Mouse (Mus musculus): ENCODE measurements around the gene Def8. TPM values are rescaled to one million over a fixed set of nuclear protein-coding genes. Genes with fewer than 3 reads are reported as not detected.

The Def8 gene
- 10 to 100 TPM; 37.8 to 38.2 TPM for total RNA-seq (2021)
- long read RNA-seq, experiment 1, transcript Def8-202 (12 exons, 3,127 nt): major isoform, 10 of 20 reads
- long read RNA-seq, experiment 1, partial matches to known transcripts: 9 of 20 reads
- long read RNA-seq, experiment 1, other reads (novel, unspliced or antisense): 1 of 20 reads
- long read RNA-seq, experiment 2, transcript Def8-202 (12 exons, 3,127 nt): major isoform, 25 of 31 reads
- long read RNA-seq, experiment 2, partial matches to known transcripts: 4 of 31 reads
- long read RNA-seq, experiment 2, other reads (novel, unspliced or antisense): 2 of 31 reads

DNA sequence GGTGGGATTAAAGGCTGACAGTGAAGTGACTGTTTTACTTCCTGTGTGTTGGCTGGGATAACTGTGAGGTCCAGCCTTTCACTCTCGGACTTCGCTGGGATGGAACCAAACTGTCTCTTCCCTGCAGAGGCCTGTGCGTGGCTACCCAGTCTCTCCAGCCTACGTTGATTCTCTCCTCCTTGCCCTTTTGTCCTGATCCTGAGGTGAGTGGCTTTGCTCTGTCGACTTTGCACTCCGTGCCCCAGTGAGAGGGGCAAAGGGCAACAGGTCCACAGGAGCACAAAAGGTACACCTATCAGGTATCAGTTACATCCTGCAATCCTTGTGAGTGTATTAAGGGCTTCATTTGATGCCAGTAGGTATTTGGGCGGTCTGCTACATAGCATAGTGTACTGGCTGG, at the start of gene Def8:
Def8 (plus strand) TSS at position 87 of the 400 bp plus-strand sequence.
- no peak for DNase-seq

DNA sequence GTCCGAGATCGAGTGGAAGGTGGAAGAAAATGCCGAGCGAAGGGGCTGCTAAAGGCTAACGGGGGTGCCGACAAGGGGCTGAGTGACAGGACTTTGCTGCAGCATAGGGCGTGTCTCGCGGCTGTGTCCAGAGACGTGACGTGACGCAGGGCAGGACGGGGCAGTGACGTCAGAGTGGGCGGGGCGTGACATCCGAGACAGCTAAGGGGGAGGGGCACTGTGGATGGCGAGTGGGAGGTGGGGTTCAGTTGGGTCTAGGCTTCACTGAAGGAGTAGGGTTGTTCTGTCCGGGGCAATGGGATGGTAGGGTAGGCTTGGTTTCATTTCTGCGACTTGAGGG, 49.1 kb upstream of the Def8 start:
- DNase-seq: peak; percentile 91

DNA sequence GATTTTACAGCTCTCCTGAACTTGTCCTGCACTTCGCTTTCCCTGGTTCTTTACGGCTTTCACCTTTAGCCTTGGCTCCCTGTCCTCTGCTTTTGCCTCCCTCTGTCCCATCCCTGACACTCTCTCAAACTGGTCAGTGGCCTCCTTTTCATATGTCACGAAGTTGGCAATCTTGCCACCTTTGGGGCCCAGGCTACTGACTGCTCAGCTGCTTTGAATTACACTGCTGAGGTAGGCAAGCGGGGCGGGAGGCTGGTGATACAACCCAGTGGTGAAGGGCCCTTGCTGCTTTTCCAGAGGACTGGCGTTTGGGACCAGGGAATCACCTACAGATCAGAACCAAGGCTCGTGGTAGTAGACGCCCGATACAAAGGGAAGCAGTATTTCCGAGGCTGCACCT, 47.6 kb upstream of the Def8 start:
- peak; percentile 36 for DNase-seq

DNA sequence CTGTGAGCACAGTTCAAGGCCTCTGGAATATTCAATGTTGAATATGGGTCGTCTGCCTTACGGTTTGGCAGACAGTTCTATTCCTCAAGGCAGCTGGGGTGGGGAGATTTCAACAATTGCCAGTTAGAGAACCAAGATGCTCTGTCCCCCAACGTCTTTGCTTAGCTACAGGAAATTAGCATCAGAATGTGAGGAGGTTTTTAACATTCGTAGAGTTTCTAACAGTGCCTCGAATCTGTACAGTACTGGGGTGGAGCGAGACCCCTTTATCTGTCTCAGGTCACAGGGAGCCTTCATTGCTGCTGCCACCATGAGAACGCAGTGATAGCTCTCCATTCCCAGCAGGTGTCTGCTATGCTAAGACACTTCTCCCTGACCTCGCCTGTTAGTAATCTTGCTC, 47.2 kb upstream of the Def8 start:
- DNase-seq: no peak

DNA sequence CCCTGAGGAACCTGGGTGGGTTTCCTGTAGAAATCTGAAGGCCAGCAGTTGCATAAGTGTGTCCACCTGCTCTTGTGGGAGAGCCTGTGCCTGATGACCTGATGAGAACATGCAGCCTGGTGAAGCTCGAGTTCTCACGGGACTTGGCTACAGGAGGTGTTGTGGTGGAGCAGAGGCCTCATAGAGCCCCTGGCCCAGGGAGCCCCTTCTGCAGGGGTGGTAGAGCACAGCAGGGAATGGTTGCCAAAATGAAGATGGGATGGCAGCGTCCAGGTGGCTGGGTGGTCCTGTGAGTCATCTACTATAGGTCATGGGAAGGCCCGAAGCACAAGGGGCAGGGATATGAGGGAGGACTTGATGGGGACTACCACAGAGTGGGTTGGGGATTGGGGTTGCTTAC, 41.6 kb upstream of the Def8 start:
- DNase-seq: no peak

DNA sequence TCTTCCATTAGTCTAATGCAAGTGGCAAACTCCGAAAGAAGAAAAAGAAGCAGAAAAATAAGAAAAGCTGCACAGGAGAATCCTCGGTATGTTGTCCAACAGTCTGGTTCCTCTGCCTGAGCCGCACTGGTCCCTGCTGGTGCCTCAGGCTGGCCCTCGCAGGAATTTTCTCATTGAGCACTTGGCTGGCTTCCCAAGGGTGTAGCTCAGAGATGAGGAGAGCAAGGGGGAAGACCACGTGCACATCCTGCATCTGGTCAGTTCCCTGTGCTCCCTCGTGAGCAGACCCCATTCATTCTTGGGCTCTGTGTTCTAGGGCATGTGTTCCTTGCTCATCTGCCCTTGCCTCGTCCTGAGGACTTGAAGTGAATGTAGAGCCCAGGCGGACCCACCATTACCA, 40.8 kb upstream of the Def8 start:
- no peak for DNase-seq

DNA sequence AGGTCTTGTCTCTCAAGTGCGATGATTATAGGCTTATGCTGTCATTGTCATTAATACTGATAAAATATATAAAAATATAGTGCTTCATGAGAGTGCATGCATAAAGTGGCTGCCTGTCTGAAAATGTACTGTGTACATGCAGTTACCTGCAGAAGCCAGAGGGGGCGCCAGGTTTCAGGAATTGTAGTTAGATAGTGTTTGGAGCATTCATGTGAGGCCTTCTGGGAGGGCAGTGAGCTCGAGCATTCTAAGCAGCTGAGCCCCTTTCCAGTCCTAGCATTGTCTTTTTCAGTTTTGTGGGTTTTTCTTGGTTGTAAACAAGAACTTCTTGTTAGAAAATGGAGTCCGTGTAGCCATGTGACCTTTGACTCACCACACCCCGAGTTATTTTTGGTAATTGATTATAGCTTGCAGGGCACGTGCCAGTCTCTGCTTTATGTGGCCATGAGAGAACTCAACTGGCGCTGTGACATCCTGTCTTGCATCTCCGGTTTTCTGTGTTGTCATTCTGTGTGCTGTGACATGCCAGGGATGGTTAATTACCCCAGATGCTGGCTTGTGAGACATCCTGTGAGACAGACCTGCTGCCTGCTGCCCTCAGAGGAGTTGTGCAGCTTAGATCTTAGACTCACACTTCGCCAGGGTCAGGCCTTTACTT, 38.3 kb upstream of the Def8 start:
- DNase-seq: no peak

DNA sequence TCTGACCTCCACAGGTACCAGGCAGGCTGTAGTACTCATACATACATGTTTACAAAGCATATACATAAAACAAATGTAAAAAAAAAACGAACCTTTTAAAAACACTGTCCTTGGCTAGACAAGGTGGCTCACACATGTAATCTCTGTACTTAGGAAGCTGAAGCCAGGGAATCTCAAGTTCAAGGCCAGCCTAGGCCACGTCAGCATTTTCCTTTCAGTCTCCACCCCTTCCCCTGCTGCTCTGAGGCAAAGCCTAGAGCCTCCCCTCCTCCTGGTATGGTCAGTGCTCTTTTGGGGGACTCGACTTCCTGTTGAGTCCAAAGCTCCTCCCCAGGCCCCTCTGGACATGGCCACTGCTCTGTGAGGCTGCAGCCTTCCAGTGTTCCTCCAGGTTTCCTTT, 36.3 kb upstream of the Def8 start:
- DNase-seq: no peak

DNA sequence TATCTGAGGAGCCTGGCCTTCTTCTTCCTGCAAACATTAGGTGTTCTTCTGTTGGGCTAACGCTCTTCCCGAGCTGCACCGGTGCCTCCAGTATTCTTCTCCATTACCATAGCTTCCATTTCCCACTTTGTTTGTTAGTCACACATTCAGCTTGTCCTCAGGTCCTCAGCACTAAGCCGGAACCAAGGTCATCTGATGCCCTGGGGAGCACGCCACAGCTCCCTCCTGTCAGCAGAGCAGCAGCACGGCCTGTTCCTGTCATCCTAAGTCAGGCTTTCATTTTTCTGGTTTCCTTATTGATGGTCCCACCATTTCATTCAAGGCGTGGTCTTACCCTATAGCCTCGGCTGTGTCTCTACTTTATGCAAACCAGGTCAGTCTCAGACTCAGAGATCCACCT, 35.5 kb upstream of the Def8 start:
- no peak for DNase-seq

DNA sequence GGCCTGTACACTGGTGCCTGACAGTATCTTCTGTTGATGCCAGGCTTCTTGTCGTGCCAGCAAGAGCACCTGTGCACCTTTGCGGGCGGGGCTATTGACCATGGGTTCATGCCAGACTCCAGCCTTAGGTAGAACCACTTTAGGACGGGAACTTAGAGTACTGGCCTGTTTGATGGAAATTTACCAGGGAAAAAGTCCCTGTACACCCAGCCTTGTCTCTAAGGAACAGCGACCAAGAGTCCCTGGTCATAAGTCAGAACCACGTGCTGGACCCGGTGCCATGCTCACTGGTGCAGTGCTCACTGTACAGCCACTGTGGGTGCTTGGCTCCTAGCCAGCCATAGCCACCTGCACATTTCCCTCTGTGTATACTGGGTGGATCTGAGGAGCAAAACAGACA, 34.3 kb upstream of the Def8 start:
- DNase-seq: no peak

DNA sequence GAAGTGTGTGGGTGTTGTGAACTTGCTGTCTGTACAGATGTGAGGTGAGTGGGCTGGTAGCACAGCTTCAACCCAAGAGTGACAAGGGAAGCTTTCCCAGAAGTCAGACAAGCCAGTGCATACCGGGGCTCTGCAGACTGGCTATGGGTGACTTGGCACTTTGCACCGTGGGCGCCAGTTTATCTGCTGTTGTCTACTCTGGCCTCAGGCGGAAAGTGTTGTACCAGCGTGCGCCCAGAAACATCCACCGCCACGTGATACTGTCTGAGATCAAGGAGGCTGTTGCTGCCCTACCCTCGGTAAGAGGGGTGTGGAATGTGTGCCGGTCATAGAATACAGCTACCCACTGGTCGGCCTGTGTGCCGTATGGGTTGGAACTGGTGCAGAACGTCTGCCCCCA, 25.0 kb upstream of the Def8 start:
- no peak for DNase-seq

DNA sequence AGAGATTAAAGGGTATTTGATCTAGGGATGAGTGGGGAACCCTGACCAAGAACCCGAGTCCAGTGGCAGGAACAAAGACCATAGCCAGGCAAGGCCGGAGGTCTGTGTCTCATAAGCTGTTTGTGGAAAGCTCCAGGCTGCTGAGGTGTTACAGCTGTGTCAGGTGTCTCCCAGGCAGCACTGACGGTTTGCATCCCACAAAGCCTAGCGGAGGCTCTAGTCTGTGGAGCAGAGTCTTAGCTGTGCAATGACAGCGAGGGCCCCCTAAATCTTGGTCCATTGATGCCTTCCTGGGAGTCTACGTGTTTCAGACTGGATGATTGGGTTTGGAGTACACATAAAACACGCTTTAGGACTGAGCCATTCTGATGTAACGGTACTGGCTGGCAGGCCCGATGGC, 21.4 kb upstream of the Def8 start:
- DNase-seq: no peak

DNA sequence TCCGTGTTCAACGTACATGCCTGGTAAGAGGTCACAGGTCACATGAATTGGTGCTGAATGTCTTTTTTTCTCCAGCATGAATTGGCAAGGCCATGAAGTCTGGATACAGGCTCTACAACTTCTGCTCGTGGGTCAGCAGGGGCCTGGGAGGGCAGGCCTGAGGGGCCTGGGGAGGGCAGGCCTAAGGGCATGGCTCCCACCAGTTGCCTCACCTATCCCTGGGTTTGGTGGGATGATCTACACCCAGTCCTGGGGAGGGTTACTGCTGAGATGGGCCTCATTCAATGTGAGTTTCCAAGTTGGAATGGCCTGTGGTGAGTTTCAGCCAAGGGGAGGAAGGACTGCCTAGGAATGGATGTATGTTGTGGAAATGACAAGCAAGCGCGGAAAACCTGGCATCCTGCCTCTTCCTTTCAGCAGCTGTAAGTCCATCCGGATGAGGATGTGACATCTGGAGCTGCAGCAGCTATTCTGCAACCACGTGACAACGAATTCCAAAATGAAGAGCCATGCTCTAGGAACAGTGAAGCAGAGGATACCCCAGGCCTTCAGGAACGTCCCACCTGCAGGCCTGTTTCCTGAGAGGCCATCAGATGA, 20.5 kb upstream of the Def8 start:
- no peak for DNase-seq

DNA sequence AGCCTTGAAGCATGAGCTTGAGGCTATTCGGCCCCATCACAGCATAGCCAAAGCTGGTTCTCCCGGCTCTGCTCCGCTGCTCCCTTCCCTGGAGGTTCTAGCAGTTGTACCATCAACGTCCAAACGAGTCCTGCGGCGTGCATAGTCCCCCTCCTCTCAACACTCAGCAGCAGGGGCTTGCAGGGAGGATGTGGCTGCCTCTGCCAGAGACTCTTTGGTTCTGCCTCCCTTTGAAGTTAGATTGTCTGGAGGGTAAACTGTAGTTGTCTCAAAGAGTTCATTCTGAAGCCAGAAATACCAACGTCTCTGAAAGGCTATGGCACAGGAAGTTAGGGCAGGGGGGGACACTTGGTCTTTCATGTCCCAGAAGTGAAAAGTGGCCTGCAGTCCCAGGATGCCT, 18.8 kb upstream of the Def8 start:
- no peak for DNase-seq

DNA sequence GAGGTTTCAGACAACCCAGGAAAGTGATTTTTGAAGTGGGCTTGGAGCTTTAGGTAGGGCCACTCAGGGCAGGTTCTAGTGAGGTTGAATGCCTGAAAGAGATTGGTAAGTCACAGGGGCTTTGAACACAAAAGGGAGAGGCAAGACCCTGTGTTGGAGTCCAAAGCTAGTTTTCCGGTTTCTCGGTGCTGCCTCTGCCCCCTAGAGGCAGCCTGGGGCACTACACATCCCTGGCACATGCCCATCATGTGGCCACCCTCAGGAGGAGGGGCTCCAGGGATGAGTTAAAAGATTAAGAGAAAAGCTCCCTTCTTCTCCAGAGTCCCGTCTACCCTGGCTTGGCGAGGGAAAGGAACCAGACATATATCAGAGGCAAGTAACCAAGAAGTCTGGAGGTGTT, 16.5 kb upstream of the Def8 start, which contains the start of gene Mc1r:
Mc1r (plus strand) TSS at position 322 of the 400 bp plus-strand sequence.
- peak; percentile 34 for DNase-seq

DNA sequence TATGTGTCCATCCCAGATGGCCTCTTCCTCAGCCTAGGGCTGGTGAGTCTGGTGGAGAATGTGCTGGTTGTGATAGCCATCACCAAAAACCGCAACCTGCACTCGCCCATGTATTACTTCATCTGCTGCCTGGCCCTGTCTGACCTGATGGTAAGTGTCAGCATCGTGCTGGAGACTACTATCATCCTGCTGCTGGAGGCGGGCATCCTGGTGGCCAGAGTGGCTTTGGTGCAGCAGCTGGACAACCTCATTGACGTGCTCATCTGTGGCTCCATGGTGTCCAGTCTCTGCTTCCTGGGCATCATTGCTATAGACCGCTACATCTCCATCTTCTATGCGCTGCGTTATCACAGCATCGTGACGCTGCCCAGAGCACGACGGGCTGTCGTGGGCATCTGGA, 15.7 kb upstream of the Def8 start:
- DNase-seq: no peak

DNA sequence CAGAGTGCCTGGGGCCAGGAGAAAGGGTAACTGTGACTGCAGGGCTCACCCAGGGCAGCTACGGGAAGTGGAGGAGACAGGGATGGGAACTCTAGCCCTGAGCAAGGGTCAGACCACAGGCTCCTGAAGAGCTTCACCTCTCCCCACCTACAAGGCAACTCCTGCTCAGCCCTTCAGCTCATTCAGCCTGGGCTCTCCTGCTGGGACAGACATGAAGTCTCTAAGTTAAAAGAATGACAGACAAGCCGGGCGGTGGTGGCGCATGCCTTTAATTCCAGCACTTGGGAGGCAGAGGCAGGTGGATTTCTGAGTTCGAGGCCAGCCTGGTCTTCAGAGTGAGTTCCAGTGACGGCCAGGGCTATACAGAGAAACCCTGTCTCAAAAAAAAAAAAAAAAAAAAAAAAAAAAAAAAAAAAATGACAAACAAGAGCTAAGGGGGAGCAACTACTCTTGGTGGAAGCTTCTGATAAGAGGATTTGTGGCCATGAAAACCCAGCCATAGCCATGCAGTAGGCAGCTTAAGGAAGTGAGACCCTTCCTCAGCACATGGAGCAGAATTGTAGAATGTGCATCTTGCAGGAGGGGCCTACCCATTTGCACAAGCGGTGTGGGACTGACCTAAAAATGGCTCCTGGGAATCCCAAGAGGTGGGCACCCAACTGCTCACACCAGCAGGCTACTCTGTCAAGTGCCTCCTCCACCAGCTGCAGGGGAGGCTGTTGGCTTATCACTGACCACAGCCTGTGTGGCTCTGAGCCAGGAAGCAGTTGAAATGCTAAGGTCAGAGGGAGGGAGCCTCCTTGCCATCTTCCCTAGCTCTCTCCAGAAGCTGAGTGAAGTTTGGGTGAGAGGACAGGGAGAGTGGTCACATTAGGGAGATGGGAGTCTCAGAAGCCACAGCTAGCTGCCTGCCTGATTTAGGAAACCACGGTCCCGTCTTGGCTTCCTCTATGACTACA, 14.5 kb upstream of the Def8 start:
- no peak for DNase-seq

DNA sequence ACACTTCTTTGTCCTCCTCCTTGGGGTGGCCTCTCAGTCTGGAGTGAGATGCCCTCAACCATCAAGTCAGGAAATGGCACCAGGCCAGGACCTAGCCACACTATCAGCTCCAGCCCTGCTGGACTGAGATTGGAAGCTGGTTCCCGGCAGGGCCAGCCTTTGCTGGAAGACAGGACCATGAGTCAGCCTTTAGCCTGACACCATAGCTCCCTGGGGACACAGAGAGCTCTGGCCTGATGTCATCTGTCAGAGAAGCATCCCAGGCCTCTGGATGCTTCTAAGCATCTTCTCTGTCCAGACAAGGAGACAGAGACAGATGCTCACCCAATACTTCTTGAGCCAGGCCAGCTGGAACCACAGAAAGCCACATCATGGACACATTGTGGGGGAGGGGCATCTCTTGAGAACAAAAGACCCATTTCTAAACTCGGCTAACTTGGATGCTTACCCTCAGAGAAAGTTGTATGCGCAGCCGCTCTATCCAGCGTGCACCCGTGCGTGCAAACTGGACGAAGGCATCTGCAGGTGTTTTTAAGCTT, 13.2 kb upstream of the Def8 start:
- no peak for DNase-seq

DNA sequence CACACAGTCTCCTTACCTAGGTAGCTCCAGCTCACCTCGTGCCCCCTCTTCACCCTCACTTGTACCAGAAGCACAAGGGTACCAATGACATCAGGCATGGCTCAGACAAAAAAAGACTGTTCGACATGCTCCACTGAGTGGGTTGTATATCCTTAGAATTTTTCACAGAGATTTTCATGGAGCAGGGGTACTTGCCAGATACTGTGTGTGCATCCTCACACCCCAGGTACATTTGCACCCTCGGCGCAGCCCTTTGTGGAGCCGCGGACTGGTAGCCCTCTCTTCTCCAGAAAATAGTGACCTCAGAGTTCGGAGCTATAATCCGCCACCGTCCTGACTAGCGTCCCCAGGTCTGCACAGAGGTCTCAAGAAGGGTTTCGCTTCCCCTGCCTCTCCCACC, 12.5 kb upstream of the Def8 start:
- DNase-seq: no peak

DNA sequence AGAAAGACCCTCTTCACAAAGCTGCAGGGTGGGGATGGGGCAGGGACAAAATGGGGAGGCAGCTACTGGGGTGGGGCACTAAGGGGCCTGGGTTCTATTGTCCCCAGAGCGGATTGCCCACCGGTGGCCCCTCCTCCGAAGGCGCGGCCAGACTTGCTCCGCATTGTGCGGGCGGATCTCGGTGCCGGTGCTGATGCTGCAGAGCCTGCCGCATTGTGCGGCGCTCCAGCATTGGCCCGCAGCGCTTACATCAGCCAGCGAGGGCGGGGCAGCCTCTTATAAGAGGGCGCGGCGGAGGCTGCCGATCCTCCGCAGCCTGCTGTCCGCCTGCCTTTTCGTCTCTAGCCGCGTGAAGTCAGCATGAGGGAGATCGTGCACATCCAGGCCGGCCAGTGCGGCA, 12.1 kb upstream of the Def8 start, which contains the start of gene Tubb3:
Tubb3 (plus strand) TSS at position 179 of the 400 bp plus-strand sequence.
- no peak for DNase-seq

DNA sequence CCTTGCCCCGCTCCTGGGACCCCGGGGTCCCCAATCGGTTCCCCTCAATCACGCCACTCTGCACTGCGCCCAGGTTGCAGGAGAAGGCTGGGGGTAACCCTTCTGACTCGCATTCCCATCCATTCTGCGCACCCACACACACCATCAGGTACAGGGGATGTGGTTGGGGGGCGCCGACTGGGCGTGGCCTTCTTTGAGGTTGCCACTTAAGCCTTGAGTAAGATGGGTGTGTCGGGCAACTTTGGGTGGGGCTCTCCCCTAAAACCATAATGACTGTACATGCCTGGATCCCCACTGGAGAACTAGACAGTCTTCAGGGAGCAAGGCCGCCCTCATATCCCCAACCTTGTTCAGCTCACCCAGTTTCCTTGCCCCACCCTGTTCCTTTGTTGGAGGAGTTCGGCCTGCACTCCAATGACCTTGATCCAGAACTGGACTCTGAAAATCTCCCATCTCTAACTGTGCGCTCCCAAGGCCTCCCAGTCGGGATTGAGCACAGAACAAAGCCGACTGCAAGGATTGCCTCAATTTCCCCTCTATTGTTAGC, 11.5 kb upstream of the Def8 start:
- DNase-seq: no peak

DNA sequence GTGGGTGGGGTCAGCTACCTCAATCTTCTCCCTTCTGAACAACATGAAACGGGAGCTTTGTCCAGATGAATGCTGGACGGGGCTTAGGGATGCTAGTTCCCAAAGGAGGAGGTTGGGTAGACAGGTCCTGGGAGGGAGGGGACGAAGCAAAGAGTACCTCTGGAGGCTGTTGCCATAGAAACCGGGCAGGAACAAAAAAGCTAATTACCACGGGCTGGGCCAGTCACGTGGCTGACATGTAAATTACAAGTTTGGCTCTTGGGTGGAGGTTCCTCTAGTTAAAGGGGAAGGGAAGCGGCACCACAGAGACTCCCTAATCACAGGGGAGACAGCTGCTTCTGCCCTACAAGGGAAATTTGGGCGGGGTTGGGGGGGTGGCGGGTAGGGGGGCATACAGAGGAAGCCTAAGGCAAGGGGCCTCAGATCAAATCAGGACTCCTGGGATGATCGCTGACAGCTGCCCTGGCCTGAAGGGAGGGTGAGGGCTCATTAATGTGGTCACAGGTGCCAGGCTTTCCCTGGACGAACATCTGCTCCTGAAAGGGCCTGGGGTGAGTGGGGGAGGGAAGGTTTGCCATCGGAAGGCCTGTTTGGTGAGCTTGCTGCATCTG, 10.7 kb upstream of the Def8 start:
- no peak for DNase-seq

Measured in gastrocnemius, postnatal 25 days (tissue).